Mouse (Mus musculus): Measurements from ENCODE around the gene Dennd6b.

GRCm38 (mm10) chr15:89178260-89178860 is 17.9 kb downstream of the Dennd6b start:
- TF ChIP-seq CTCF (conservative IDR thresholded peaks at IDR 0.05 in 1 of 2, IDR thresholded peaks at IDR 0.05 in 1 of 2; ENCODE audit: low read depth in 2 of 2, low read length in 2 of 2) (no peak), RAD21 (IDR thresholded peaks at IDR 0.05; ENCODE audit: low read depth, low read length) (no peak), MXI1 (IDR thresholded peaks at IDR 0.05; ENCODE audit: low read depth, low read length) (0 out of 2 replicates have a peak, but pooled peaks have one; percentile 4), SMC3 (IDR thresholded peaks at IDR 0.05; ENCODE audit: low read depth, low read length) (no peak), ETS1 (conservative IDR thresholded peaks at IDR 0.05; ENCODE audit: low read depth, low read length) (no peak), BHLHE40 (IDR thresholded peaks at IDR 0.05; ENCODE audit: low read depth, low read length) (no peak), POLR2A (IDR thresholded peaks at IDR 0.05; ENCODE audit: low read depth, low read length) (no peak), EP300 (IDR thresholded peaks at IDR 0.05; ENCODE audit: low read length) (no peak), CHD2 (IDR thresholded peaks at IDR 0.05; ENCODE audit: low read length) (no peak), USF1 (IDR thresholded peaks at IDR 0.05; ENCODE audit: low read depth, low read length) (no peak), JUN (IDR thresholded peaks at IDR 0.05; ENCODE audit: insufficient read depth, low read depth, low read length) (no peak)

Measured in CH12.LX (cell line).